Mouse (Mus musculus) testis, adult 2 months (tissue): ENCODE measurements around the gene Rnf145.

Experiments
- CTCF ChIP-seq: fragments of 200-500 bp; IDR thresholded peaks from 2 replicates; pipeline ENCODE4 v1.5.1; 2012; ENCODE audit warnings: low read depth, mild to moderate bottlenecking, inconsistent platforms, low read length, moderate library complexity; ENCODE audit not compliant: control insufficient read depth, insufficient read depth, insufficient replicate concordance
- POLR2A ChIP-seq: fragments of 200-500 bp; IDR thresholded peaks from 2 replicates; pipeline ENCODE4 v1.6.1; 2012; ENCODE audit warnings: low read depth, mild to moderate bottlenecking, inconsistent platforms, low read length, moderate library complexity; ENCODE audit not compliant: control insufficient read depth

GRCm38 (mm10) chr11:44504761-44505160 is 14.0 kb upstream of the Rnf145 start:
- no peak for TF ChIP-seq POLR2A
- no peak for TF ChIP-seq CTCF
